Mouse (Mus musculus) heart, adult 18-20 months (tissue): ENCODE data around the gene Ace. TPM values are rescaled to one million over a fixed set of nuclear protein-coding genes. Genes with fewer than 3 reads are reported as not detected.

Experiments used
- DNase-seq, 2 experiments: peaks; one replicate each; pipeline ENCODE4 v3.0.0; 2021 to 2022; ENCODE audit warnings: mixed read lengths in 1 of 2
- long read RNA-seq, 2 experiments: library from polyadenylated mRNA; stranded (forward); transcript quantifications; one replicate each; pipeline ENCODE4 v2.0.0; 2021
- total RNA-seq, 2 experiments: library from RNA; stranded (reverse); gene quantifications; 2 replicates each; pipeline ENCODE4 v1.2.3; 2021

Gene Ace
- 10 to 100 TPM; 22.2 to 25.1 TPM for total RNA-seq
- long read RNA-seq, experiment 1, full-length matches to known transcripts = 4 of 10 reads
- long read RNA-seq, experiment 1, partial matches to known transcripts = 5 of 10 reads
- long read RNA-seq, experiment 1, other reads (novel, unspliced or antisense) = 1 of 10 reads
- long read RNA-seq, experiment 2, full-length matches to known transcripts = 1 of 5 reads
- long read RNA-seq, experiment 2, partial matches to known transcripts = 1 of 5 reads
- long read RNA-seq, experiment 2, other reads (novel, unspliced or antisense) = 3 of 5 reads

- DNase-seq = peak; percentile 58 to 64
Measured at GRCm38 (mm10) chr11:105967741-105968574, at the start of gene Ace. TSS of gene Ace (plus strand) at chr11:105967945.

- DNase-seq = no peak
Measured at GRCm38 (mm10) chr11:105920098-105920785, 47.5 kb upstream of the Ace start.

GRCm38 (mm10) chr11:105920836-105921235 lies 46.9 kb upstream of the Ace start:
- DNase-seq = no peak

DNA sequence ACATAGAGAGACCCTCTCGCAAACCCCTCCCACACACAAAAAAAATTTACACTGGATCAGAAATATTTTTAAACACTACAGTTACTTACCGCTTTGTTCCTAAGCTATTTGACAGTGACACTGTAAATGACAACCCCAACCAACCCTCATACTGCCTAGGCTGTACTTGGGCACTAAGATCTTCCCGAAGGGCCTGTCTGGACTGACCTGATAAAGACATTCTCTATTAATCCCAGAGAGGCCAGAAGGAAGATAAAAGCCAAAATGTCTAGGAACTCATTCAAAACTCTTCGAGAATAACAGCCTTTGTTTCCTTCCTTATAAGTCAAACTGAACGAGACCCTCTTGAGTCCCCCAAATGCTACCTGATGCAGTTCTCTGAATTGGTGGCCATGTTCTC lies 46.5 kb upstream of the Ace start:
- DNase-seq = no peak

- no peak for DNase-seq
Measured at GRCm38 (mm10) chr11:105922769-105923663, 44.7 kb upstream of the Ace start.

DNA sequence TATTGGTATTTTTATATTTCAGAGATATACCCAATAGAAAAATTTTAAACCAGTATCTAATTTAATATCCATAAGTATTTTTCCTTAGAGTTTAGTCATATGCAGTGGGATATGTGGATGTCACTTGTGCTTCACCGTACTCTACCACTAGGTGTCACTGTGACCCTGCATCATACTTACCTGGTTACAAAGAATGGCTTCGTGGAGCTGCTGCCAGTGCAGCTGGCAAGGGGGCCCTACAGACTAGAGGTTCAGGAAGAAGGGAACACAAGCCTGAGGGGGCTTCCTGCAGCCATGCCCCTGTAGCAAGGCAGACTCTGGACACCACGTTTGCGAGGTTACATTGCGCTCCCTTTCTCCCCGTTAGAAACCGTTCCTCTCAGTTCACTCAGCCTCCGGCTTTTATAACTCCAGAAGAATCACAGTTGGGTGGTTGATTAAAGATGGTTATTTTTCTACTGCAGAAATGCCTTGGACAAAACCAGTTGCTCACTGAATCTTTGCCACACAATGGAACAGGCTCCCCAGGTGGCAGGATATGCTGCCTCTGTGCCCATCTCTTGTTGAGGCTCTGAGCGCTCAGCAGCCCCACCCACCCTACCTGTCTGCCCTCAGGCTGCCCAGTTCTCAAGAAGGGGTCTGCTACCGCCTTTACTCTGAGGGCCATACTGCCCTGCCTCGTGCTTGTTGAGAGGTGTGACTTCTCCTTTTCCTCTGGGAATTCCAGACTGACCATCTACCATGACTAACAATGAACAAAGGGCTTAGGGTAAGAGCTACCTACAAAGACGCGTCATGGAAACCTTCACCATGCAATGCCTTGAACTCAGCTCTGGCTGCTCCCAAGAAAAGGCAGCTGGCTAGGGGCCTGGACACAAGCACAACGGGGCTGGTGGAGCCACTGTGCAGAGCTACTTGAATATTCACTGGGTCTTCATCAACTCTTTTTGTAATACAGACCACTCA lies 40.4 kb upstream of the Ace start:
- peak; percentile 76 to 88 for DNase-seq

- no peak for DNase-seq
Measured at GRCm38 (mm10) chr11:105928171-105928570, 39.6 kb upstream of the Ace start.

GRCm38 (mm10) chr11:105931380-105931779 lies 36.4 kb upstream of the Ace start:
- DNase-seq = no peak

GRCm38 (mm10) chr11:105933746-105934145 lies 34.0 kb upstream of the Ace start:
- DNase-seq = no peak

DNA sequence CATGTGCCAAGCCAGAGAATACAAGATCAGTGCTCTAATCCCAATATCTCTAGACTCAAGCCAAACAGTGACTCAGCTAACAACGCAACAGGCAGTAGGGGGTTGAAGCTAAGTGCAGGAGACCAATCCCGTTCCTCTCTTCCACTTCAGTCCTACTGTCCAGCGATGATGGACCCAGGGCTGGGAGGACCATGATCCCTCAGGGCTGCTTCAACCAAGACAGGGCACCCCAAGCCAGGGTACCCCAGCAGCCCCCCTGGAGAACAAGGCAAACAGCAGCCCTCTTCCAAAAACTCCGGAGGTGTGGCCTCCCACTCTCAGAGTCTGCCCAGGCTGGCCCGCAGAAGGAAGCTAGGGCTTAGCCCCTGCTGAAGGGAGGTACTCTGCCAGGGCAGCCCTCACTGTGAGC lies 33.4 kb upstream of the Ace start:
- DNase-seq = peak; percentile 46 to 56

DNA sequence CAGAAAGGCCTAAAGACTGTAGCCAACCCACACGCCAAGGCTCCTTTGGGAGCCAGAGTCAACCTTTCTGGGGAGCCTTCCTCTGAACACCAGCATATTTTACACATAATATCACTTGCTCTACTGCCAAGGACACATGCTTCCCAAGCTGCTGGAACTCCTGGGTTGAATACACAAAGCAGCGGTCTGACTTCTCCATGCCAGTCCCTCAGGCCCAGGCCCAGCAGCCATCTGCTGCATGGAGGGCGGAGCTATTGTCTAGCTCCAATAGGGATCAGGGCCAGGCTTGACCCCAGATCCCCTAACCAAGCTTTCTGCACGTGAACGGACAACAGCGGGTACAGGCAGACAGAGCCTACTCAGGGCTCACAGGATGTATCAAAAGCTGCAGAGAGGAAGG lies 32.9 kb upstream of the Ace start:
- peak; percentile 62 to 74 for DNase-seq

- no peak for DNase-seq
Measured at GRCm38 (mm10) chr11:105935496-105935895, 32.2 kb upstream of the Ace start.

DNA sequence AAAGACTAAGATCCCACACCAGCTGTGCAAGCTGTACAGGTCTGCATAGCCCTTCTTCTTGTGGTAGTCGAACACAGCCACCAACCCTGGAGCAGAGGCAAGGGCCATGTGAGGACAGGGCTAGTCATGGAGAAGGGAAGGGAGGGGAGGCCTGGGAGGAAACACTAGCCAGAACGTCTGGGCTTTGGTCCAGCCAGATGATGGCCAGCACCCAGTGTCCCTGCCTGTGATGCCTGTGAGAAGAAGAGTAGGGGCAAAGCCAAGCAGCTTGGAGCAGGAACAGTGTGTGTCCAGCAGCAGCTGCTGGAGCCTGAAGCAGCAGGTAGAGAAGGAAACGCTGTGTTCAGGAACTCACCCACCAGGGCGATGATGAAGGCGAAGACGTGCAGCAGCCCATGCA lies 31.5 kb upstream of the Ace start:
- peak; percentile 90 to 95 for DNase-seq

DNA sequence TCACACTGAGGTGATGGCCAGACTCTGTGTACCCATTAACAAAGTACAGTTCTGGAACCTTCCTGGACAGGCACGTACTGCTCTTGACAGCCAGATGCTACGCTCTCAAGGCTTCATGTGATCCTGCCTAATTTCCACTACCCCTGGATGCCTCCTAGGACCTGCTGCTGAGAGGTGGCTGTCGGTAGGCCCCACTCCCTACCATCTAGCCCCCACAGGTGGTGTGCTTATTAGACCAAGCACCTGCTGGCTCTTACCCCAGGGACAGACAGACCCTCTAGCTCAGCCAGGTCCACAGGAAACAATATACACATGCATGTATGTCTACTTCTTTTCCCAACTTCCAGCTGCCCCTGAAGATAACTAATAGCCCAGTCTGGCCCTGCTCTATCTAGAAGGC lies 30.8 kb upstream of the Ace start:
- DNase-seq = no peak

GRCm38 (mm10) chr11:105938771-105939170 lies 29.0 kb upstream of the Ace start:
- peak; percentile 34 to 69 for DNase-seq

GRCm38 (mm10) chr11:105941973-105942372 lies 25.8 kb upstream of the Ace start:
- no peak for DNase-seq

- peak; percentile 63 to 71 for DNase-seq
Measured at GRCm38 (mm10) chr11:105943133-105944102, 24.3 kb upstream of the Ace start.

DNA sequence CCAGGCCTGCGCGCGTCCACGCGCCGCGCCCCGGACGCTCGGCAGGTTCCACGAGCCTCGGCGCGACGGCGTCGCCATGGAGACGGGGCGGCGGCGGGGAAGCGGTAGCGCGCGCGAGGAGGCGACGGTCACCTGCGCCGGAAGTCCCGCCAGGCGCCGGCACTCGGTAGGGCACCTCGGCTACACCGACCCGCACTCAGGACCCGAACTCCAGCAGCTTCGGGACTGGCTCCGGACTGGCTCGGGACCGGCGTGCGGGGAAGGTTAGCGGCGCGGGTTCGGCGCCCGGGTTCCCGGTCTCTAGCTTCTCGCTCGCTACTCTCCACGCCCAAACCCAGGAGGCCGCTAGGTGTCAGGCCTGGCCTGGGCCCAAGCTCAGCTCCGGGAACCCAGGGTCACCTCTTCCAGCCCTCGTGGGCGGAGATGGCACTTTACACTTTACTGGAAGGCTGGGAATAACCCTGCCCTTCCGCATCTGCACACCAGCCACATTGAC lies 23.6 kb upstream of the Ace start:
- peak; percentile 86 to 89 for DNase-seq
